Mouse (Mus musculus): ENCODE results near the gene St6gal1. TPM values are rescaled to one million over a fixed set of nuclear protein-coding genes. Genes with fewer than 3 reads are reported as not detected.

St6gal1 gene
- polyA plus RNA-seq, 1 experiment from 2014 or later: 24.6 TPM

DNA sequence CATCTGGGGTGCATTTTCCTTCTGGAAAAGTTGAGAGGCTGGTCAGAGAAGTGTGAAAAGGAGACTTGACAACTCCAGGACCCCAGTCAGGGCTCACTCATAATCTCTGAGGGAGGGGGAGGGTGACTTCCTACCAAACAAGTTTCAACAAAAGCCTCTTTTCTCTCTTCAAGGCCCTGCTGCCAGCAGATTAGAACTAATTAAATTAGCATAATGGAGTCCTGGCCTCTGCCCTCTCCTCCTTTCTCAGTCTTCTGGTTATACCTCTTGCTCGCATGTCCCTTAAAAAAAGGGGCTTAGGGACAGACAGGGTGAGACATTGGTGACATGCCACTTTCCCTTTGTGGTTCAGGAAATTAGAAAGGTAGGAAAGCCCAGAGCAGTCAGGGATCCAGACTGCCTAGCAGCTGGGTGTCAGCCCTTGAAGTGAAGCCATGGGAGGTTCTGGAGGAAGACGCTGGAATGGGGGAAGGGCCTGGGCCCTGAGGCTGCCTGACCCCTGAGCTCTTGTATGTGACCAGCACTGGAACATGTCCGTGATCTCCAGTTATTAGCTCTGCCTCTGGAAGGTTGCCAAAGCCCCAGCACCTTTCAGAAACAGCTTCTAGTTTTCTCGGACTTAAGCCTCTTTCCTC lies 34.4 kb downstream of the St6gal1 start:
- ATAC-seq (ENCODE audit: low FRiP score, low read depth): no peak
- Histone ChIP-seq H3K27ac (replicated peaks) (no peak overlapping the region; the same call in 1 of the 2 replicates), H3K4me3 (no peak overlapping the region), H3K27me3 (no peaks in the 10 kb centered on the region), H3K36me3 (no peaks in the 10 kb centered on the region), H3K9me3 (no peaks in the 10 kb centered on the region), H3K4me2 (no peak overlapping the region), H3K9ac (no peak overlapping the region), H3K4me1 (replicated peaks) (peaks cover 30% of the 10 kb centered on the region)
- WGBS: 8% methylated on average over 4 of the region's 4 CpGs

DNA sequence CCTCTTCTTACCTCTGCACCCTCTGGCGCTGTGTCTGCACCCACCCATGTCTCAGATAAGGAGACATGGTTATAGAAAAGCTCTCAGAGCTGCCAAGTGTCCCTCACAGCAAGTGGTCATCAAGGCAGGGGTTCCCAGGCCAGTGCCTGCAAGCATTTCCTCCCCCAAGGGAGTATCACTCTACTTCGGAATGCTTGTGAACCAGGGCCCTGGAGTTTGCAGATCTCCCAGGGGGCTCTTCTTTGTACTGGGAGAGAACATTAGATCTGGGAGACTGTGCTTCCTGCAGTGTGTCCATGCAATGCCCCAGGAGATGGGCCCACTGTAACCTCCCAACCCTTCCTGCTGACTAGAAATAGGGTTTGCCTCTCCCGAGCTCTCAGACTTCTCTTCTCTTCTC lies 35.0 kb downstream of the St6gal1 start:
- no peak overlapping the region for H3K27ac ChIP-seq (replicated peaks)
- ATAC-seq (ENCODE audit: low FRiP score, low read depth): no peak
- peaks cover 30% of the 10 kb centered on the region for H3K4me1 ChIP-seq (replicated peaks)
- no peak overlapping the region for H3K4me3 ChIP-seq
- H3K4me2 ChIP-seq: no peak overlapping the region
- 49% methylated on average over 3 of the region's 3 CpGs for WGBS
- peaks cover 4% of the 10 kb centered on the region; the same call in 1 of the 2 replicates for H3K36me3 ChIP-seq
- H3K9me3 ChIP-seq: no peaks in the 10 kb centered on the region
- H3K27me3 ChIP-seq: no peaks in the 10 kb centered on the region
- no peak overlapping the region for H3K9ac ChIP-seq

DNA sequence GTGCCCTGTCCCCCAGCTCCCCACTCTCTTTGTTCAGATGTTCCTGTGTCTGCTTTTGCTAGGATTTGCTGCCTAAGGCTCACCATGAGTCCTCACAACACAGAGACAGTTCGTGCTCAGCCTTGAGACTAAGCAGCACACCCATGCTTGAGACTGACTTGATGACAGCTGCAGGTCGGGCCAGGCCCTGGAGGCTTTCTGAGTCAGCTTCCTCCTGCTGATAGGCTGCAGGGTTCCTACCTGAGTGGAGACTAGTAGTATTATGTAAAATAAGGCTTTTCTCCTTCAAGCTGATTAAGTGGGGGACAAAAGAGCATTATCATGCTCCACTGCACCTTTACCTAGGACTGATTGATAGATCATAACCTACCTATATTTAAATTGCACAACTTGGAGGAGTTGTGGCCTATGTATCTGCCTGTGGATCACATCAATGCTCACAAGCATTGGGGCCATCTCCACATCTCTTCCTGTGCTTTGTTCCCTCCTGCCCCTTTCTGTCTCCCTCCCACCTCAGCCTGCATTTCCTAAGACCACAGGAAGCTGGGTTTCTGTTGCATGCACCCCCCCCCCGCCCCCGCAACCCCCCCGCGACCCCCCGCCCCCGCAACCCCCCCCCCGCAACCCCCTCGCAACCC lies 37.7 kb downstream of the St6gal1 start:
- Histone ChIP-seq H3K4me1 (replicated peaks) (peaks cover 35% of the 10 kb centered on the region), H3K4me3 (no peak overlapping the region), H3K9me3 (no peaks in the 10 kb centered on the region), H3K4me2 (no peak overlapping the region), H3K27me3 (no peaks in the 10 kb centered on the region), H3K36me3 (peaks cover 4% of the 10 kb centered on the region; the same call in 1 of the 2 replicates), H3K9ac (no peak overlapping the region), H3K27ac (replicated peaks) (no peak overlapping the region)
- WGBS: 21% methylated on average over 2 of the region's 10 CpGs
- no peak for ATAC-seq (ENCODE audit: low FRiP score, low read depth)

DNA sequence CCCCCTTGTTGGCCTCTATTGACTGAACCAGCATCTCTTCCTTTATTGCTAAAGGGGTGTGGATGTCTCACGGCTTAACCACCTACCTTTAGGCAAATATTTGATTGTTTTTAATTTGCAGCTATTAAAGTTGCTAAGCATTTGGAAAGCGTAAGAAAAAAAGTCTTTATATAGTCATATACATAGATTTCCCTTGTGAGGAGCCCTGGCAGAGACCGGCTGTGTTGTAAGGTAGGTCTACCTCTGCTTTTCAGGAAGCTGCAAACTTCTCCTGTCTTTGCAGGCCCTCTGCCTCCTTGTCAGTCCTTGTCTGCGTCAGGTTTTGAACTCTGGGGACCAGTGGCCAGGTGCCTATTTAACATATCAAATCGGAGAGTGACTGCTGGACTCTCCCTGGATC lies 38.3 kb downstream of the St6gal1 start:
- no peak overlapping the region for H3K27ac ChIP-seq (replicated peaks)
- ATAC-seq (ENCODE audit: low FRiP score, low read depth): no peak
- WGBS: 41% methylated on average over 5 of the region's 5 CpGs
- H3K4me3 ChIP-seq: no peak overlapping the region
- H3K9ac ChIP-seq: no peak overlapping the region
- no peak overlapping the region for H3K4me2 ChIP-seq
- no peaks in the 10 kb centered on the region for H3K9me3 ChIP-seq
- H3K4me1 ChIP-seq (replicated peaks): peaks cover 30% of the 10 kb centered on the region
- H3K27me3 ChIP-seq: no peaks in the 10 kb centered on the region
- H3K36me3 ChIP-seq: peaks cover 4% of the 10 kb centered on the region; the same call in 1 of the 2 replicates

DNA sequence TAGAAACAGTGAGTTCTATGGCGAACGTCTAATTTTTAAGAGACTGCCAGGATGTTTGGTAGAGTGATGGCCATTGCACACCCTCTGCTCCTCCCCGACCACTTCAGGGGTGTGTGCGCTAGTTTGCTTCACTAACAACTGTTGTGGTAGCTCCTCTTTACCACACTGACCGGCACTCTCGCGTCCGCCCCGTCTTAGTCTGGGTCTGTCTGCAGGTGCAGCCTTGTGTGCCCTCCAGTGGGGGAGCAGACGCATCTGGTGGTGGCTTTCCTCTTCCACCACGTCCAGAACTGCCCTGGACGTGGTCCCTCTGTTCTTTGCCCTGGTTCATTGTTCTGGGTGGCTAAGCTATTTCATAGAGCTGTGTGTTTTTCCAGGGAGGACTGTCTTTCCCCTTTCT lies 40.5 kb downstream of the St6gal1 start:
- ATAC-seq (ENCODE audit: low FRiP score, low read depth): no peak
- Histone ChIP-seq H3K4me2 (no peak overlapping the region), H3K27ac (replicated peaks) (no peak overlapping the region), H3K9me3 (no peaks in the 10 kb centered on the region), H3K36me3 (peaks cover 4% of the 10 kb centered on the region; the same call in 1 of the 2 replicates), H3K9ac (no peak overlapping the region), H3K27me3 (no peaks in the 10 kb centered on the region), H3K4me1 (replicated peaks) (peaks cover 12% of the 10 kb centered on the region), H3K4me3 (no peak overlapping the region)
- 85% methylated on average over 12 of the region's 12 CpGs for WGBS

DNA sequence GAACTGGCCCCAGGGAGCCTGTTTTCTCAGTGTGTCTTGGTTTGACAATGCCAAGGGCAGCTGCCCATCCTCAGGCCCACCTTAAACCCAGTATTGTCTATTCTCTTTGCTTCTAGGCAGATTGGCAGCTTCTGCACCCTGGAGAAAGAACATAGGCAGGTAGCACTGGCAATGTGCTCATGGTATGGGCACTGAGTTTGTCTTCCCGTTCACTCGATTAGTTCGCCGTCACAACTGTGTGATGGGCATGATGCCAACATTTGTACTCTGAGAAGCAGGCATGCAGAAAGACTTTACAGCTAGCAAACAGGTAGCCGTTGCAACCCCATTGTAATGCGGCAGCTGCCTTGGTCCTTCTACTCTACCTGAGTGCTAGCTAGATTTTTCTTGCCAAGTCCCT lies 40.9 kb downstream of the St6gal1 start:
- H3K9ac ChIP-seq: no peak overlapping the region
- no peaks in the 10 kb centered on the region for H3K27me3 ChIP-seq
- H3K36me3 ChIP-seq: peaks cover 4% of the 10 kb centered on the region; the same call in 1 of the 2 replicates
- 53% methylated on average over 6 of the region's 6 CpGs for WGBS
- no peaks in the 10 kb centered on the region for H3K9me3 ChIP-seq
- H3K4me2 ChIP-seq: no peak overlapping the region
- no peak overlapping the region for H3K4me3 ChIP-seq
- peaks cover 17% of the 10 kb centered on the region for H3K4me1 ChIP-seq (replicated peaks)
- ATAC-seq (ENCODE audit: low FRiP score, low read depth): no peak
- H3K27ac ChIP-seq (replicated peaks): no peak overlapping the region

DNA sequence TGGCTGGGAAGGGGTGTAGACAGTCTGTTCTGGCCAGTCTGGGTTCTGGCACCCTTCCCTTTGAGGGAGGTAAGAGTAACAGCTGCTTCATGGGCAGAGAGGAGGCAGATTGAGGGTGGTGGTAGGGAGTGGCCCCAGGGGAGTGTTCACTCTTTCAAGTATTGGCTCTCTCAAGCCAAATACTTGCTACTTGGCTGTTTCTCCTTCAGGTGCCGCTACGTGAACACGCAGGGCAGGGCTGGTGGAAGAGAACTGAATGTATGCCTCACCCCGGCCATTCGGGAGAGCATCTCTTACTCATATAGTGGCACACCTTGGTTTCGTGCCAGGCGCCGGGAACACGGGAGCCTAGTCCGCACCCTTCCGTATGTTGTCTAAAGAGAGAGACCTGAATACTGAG lies 41.8 kb downstream of the St6gal1 start:
- ATAC-seq (ENCODE audit: low FRiP score, low read depth): no peak
- 87% methylated on average over 11 of the region's 11 CpGs for WGBS
- Histone ChIP-seq H3K9ac (no peak overlapping the region), H3K27ac (replicated peaks) (no peak overlapping the region), H3K4me3 (no peak overlapping the region), H3K36me3 (peaks cover 4% of the 10 kb centered on the region; the same call in 1 of the 2 replicates), H3K4me1 (replicated peaks) (peaks cover 23% of the 10 kb centered on the region), H3K27me3 (no peaks in the 10 kb centered on the region), H3K9me3 (no peaks in the 10 kb centered on the region), H3K4me2 (no peak overlapping the region)

DNA sequence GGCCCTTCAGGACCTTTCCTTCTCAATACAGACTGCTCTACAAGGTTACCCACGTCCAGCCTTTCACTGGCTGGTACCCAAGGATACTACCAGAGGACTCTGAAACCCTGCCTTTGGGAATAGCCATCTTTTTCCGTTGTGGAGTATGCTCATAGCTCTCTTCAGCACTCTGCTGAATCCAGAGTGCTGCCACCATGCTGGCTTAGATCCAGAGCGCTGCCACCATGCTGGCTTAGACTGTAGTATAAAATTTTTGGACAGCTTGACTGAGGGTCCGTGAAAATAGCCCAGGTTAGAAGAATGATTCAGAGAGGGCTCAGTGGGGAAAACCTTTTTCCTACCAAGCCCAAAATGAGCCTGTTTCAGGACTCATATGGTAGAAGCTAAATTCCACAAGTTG lies 42.4 kb downstream of the St6gal1 start:
- Histone ChIP-seq H3K4me1 (replicated peaks) (peaks cover 26% of the 10 kb centered on the region), H3K9me3 (no peaks in the 10 kb centered on the region), H3K27ac (replicated peaks) (no peak overlapping the region), H3K36me3 (peaks cover 4% of the 10 kb centered on the region; the same call in 1 of the 2 replicates), H3K27me3 (no peaks in the 10 kb centered on the region), H3K9ac (no peak overlapping the region), H3K4me2 (no peak overlapping the region), H3K4me3 (no peak overlapping the region)
- no peak for ATAC-seq (ENCODE audit: low FRiP score, low read depth)
- 78% methylated on average over 4 of the region's 4 CpGs for WGBS

DNA sequence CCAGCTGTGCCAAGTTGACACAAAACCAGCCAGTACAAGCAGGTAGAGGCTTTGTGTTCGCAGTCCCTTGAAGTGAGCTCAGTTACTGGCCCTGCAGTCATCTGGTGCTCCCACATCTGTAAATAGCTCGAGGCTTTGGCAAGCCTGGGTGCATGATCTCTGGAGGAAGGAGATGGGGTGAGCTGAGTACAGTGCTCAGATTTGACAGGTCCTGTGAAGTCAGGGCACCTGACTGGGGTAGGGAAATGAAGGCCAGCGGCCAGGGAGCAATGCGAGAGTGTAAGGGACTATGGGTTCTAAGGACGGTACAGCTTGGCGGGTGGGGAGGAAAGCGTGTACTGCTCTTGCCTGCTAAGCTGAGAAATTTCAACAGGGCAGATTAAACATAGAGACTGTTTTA lies 43.7 kb downstream of the St6gal1 start:
- peaks cover 24% of the 10 kb centered on the region for H3K4me1 ChIP-seq (replicated peaks)
- H3K36me3 ChIP-seq: peaks cover 4% of the 10 kb centered on the region; the same call in 1 of the 2 replicates
- H3K9me3 ChIP-seq: no peaks in the 10 kb centered on the region
- no peak overlapping the region for H3K27ac ChIP-seq (replicated peaks)
- H3K9ac ChIP-seq: no peak overlapping the region
- WGBS: 91% methylated on average over 7 of the region's 7 CpGs
- no peak for ATAC-seq (ENCODE audit: low FRiP score, low read depth)
- no peaks in the 10 kb centered on the region for H3K27me3 ChIP-seq
- no peak overlapping the region for H3K4me2 ChIP-seq
- H3K4me3 ChIP-seq: no peak overlapping the region

DNA sequence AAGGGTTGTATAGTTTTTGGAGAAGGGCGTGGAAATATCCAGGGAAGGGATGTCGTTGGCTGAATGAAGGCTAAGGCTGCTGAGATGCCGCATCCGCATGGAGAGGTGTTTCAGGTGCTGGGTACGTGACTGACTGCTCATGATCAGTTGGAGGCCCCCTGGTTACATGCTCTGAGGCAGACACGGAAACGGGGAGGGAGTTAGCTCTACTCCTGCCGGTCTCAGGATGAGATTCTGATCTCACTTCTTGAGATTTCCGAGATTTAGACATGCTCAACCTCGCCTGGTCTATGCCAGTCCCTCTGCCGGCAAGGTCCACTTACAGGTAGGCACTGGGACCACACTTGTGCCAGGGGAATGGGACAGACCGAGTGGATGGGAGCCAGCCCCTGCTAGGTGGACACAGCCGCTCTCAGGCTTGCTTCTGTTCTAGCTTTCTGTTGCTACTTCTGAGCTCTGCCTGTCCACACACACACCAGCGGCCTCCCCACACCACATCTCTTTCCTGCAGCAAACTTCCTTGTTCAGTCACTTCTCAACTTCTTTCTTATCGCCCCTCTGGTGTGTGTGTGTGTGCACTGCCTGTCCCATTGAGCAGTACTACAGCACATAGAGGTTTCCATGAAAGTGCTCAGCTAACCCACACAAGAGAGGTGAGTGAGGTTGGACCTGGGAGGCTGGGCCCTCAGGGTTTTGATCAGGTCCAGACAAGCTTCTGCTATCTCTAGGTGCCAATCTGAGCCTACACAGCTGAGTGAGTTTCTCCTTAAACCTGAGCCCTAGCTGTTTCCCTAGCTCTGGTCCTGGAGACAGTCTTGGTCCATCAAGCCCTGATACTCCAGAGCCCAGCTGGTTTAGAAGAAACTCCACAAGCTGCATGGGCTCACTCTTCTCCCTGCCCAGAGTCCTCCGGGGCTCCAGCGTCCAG lies 44.8 kb downstream of the St6gal1 start:
- Histone ChIP-seq H3K27ac (replicated peaks) (no peak overlapping the region), H3K4me2 (no peak overlapping the region), H3K27me3 (no peaks in the 10 kb centered on the region), H3K4me3 (no peak overlapping the region), H3K9me3 (no peaks in the 10 kb centered on the region), H3K9ac (no peak overlapping the region), H3K36me3 (peaks cover 2% of the 10 kb centered on the region; the same call in 1 of the 2 replicates), H3K4me1 (replicated peaks) (peaks cover 24% of the 10 kb centered on the region)
- 85% methylated on average over 17 of the region's 17 CpGs for WGBS
- ATAC-seq (ENCODE audit: low FRiP score, low read depth): no peak

DNA sequence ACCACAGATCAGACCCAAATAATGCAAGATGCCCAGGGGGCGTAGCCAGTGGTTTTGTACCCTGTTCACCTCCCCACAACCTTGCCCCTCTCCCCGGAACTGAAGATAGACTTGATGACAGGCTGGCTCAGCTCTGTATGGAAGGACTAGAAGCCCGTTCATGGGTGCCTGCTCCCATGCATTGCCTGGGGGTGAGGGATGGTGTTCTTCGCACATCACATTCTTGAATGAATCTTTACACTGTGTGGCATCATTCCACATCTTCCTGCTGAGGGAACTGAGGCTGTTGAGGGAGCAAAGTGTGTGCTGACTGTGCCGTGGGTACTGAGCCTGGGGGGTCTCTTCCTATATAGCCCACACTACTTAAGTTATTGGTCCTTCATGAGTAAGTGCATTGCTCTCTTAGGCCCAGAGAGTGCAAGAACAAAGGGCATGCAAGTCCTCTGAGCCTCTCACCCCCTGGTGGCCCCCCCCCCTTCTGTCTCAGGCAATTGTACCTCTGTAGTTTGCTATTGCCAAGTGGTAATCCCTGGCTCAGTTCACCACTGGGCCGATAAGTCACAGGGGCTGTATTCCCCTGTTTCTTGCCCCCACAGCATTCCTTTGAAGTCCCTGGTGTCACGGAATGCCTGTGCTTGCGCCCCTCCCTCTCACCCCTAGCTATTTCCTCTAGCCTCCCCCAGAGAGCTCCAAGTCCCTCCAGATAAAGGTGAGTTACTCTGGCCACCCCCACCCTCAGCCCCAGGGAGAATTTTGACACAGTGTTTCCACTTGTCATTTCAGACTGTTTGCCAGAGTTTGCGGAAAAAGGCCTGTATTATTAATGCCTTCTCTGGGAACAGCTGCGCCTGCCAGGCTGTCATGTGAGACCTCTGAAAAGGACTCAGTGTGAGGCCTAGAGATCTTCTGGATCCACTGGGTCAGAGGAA lies 45.7 kb downstream of the St6gal1 start:
- Histone ChIP-seq H3K27me3 (no peaks in the 10 kb centered on the region), H3K4me1 (replicated peaks) (peaks cover 25% of the 10 kb centered on the region), H3K9me3 (no peaks in the 10 kb centered on the region), H3K4me3 (no peak overlapping the region), H3K9ac (no peak overlapping the region), H3K36me3 (no peaks in the 10 kb centered on the region), H3K4me2 (no peak overlapping the region), H3K27ac (replicated peaks) (peak overlapping the region; percentile 34; the same call in 1 of the 2 replicates)
- peak; percentile 32; the same call in 1 of the 2 replicates for ATAC-seq (ENCODE audit: low FRiP score, low read depth)
- 26% methylated on average over 10 of the region's 10 CpGs for WGBS
